Mouse (Mus musculus) stomach, postnatal 0 days (tissue): ENCODE data around the gene Uhrf1bp1. TPM values are rescaled to one million over a fixed set of nuclear protein-coding genes. Genes with fewer than 3 reads are reported as not detected.

Source experiments
- ATAC-seq: fragments of 200-750 bp; cut with Nextera tagmentation; 2 replicates; pipeline ENCODE4 v1.8.0; 2017; ENCODE audit not compliant: low FRiP score, low TSS enrichment
- DNase-seq: peaks from one replicate; pipeline ENCODE4 v3.0.0-alpha.2; 2016; ENCODE audit warnings: low spot score
- H3K27ac ChIP-seq: fragments of 300-500 bp; sonication (generic); replicated peaks from 2 replicates; pipeline ENCODE4 v1.5.1; 2014; ENCODE audit warnings: mild to moderate bottlenecking, control low read depth
- H3K27me3 ChIP-seq: fragments of 300-500 bp; sonication (generic); 2 replicates; pipeline ENCODE4 v1.6.1; 2014; ENCODE audit warnings: low read length; ENCODE audit not compliant: control insufficient read depth, insufficient read depth
- H3K36me3 ChIP-seq: fragments of 300-500 bp; sonication (generic); 2 replicates; pipeline ENCODE4 v1.6.1; 2014; ENCODE audit warnings: low read length, mixed read lengths; ENCODE audit not compliant: control insufficient read depth, insufficient read depth
- H3K4me1 ChIP-seq: fragments of 300-500 bp; sonication (generic); replicated peaks from 2 replicates; pipeline ENCODE4 v1.6.1; 2014; ENCODE audit warnings: antibody characterized with exemption; ENCODE audit not compliant: control insufficient read depth, insufficient read depth
- H3K4me2 ChIP-seq: fragments of 300-500 bp; sonication (generic); replicated peaks from 2 replicates; pipeline ENCODE4 v1.6.1; 2014; ENCODE audit warnings: low read depth, mild to moderate bottlenecking, control low read depth, moderate library complexity
- H3K4me3 ChIP-seq: fragments of 300-500 bp; sonication (generic); 2 replicates; pipeline ENCODE4 v1.5.1; 2014; ENCODE audit warnings: low read depth, low read length, control low read depth
- H3K9ac ChIP-seq: fragments of 300-500 bp; sonication (generic); 2 replicates; pipeline ENCODE4 v1.6.1; 2014; ENCODE audit warnings: mild to moderate bottlenecking, low read length, control low read depth, mixed read lengths
- H3K9me3 ChIP-seq: fragments of 300-500 bp; sonication (generic); 2 replicates; pipeline ENCODE4 v1.6.1; 2016; ENCODE audit warnings: low read length; ENCODE audit not compliant: control insufficient read depth
- CTCF ChIP-seq: IDR thresholded peaks from 2 replicates; pipeline ENCODE4 v1.5.1; 2016; ENCODE audit warnings: antibody characterized with exemption, low read depth, mild to moderate bottlenecking, moderate library complexity
- EP300 ChIP-seq: optimal IDR thresholded peaks from 2 replicates; pipeline ENCODE3; 2016; ENCODE audit warnings: antibody characterized with exemption
- WGBS: fragments of 180-500 bp; shearing (Covaris S2); extraction: QIAGEN DNeasy Blood & Tissue Kit; methylation state at CpG from one replicate; pipeline ENCODE4 v1.1.7; 2014; 5-methylcytosine and 5-hydroxymethylcytosine counted together
- polyA plus RNA-seq: library from polyadenylated mRNA; unstranded; fragments of >200 nt; fragmentation: Nextera tagmentation; extraction: Ambion mirVana; gene quantifications from 2 replicates; pipeline ENCODE4 v1.2.1, GENCODE M21; 2015

Gene Uhrf1bp1
- polyA plus RNA-seq, 1 experiment from 2014 or later = 1.4 TPM

DNA sequence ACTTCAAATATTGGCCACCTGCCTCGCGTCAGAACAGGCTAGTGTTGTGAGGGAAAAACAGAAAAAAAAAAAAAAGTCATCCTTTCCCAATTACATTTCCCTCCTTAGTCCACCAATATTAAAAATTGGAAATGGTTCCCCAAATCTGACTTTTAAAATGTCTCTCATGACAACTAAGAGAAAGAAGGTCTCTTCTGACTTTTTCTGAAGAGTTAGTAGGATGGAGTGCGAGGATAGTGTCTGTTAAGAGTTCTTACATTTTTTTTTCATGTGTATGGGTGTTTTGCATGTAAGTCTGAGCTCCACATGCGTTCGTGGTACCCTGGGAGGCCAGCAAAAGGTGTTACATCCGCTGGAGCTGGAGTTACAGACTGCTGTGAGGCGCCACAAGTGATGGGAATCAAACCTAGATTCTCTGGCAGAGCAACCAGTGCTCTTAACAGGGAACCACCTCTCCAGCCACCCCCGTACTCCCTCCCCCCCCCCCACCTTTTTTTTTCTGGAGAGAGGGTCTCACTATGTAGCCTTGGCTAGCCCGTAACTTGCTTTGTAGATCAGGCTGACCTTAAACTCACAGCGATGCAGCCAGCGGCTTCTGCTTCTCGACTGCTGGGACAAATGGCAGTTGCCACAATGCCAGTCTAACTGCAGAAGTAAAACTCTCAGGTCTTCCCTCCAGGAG is 52.1 kb downstream of the Uhrf1bp1 start:
- no peak; the same call in 1 of the 2 replicates for ATAC-seq
- Histone ChIP-seq H3K4me3 (peak overlapping the region; percentile 68), H3K27me3 (no peaks in the 10 kb centered on the region), H3K36me3 (peaks cover 4% of the 10 kb centered on the region; the same call in 1 of the 2 replicates), H3K27ac (peak overlapping the region; percentile 95), H3K4me2 (peak overlapping the region; percentile 89), H3K9ac (peak overlapping the region; percentile 88), H3K4me1 (no peaks in the 10 kb centered on the region; the same call in 1 of the 2 replicates), H3K9me3 (no peaks in the 10 kb centered on the region)
- TF ChIP-seq CTCF = peak; percentile 74; the same call in 1 of the 2 replicates
- no peak for TF ChIP-seq EP300
- DNase-seq = no peak
- WGBS = 0% methylated on average over 12 of the region's 12 CpGs

DNA sequence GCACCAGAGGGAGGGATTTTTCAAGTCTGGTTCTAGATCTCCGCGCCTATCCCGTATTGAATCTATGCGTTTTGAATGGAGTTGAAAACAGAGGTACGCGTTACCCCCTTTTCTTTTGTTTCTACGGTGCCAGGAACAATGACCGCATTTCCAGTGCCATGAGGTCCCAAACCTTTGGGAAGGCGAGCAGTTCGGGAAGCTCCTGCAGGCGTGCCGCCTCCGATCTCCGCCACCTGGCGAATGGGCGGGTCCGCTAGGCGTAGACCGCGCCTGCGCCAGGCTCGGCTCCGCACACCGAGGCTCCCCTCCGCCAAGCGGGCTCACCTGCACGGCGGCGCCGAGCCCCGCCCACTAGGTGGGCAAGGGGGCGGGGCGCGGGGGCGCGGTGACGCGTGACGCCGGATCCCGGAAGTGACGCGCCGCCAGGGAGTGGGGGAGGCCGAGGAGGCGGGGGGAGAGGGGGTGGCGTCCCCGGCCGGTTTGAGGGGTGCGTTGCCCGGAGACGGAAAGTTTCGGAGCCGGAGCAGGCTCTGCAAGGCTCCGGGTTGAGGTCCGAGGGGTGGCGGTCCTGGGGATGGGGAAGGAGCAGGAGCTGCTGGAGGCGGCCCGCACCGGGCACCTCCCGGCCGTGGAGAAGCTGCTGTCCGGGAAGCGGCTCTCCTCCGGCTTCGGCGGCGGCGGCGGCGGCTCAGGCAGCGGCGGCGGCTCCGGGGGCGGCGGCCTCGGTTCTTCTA is 52.8 kb downstream of the Uhrf1bp1 start, which contains the start of gene Anks1:
Gene Anks1, plus strand, starts transcription at position 419 of the 734 bp plus-strand sequence.
- under 1% methylated on average over 66 of the region's 78 CpGs for WGBS

DNA sequence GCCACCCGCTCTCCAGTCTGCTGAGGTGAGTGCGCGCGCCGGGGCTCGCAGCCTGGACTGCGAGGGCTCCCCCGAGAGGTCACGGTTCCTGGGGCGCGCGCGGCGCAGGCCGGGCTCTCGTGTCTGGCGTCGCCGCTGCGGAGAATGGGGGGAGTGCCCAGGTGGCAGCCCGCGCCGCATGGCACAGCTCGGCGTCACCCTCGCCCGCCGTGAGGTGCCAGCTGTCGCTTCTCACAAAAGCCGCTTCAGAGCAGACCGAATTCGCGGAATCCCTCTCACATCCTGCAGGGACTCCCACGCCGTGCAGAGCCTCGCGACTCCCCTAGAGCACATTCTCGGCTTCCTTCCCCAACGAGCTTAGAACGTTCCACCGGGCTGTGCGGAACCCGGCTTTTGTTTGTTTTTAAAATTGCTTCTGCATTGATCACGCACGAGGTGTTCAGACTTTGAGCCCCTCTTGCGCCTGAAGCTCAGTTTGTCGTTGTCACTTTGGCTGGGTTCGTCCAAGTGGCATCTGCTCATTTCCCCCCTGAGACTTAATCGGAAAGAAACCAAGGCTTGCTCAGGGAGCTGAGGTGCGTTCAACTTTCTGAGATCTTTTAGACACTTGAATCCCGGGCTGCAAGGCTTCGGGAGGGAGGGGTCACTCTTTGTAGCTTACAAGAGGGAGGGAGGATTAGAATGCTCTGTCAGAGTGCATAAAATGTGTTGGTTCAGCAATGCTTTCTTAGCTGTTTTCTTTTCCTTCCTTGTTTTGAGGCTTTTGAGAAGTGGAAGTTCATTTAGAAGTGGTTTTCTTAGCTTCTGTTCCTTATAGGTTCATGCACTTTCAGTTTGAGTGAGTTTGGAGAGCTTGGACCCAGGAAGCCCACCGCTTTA is 53.6 kb downstream of the Uhrf1bp1 start, which contains the start of gene Taf11:
Gene Taf11, minus strand, starts transcription at position 223 of the 879 bp plus-strand sequence.
- WGBS = 1% methylated on average over 49 of the region's 53 CpGs

More for the DNA sequence above, 52.8 kb downstream of the Uhrf1bp1 start, which contains the start of gene Anks1:
- Histone ChIP-seq H3K4me1 (no peaks in the 10 kb centered on the region; the same call in 1 of the 2 replicates), H3K4me3 (peak within 1 kb of the TSS; percentile 68), H3K4me2 (peak within 1 kb of the TSS; percentile 89), H3K36me3 (no peaks in the 10 kb centered on the region; the same call in 1 of the 2 replicates), H3K27me3 (no peaks in the 10 kb centered on the region), H3K9ac (peak within 1 kb of the TSS; percentile 88), H3K9me3 (no peaks in the 10 kb centered on the region), H3K27ac (peak within 1 kb of the TSS; percentile 95)
- DNase-seq (peak; percentile 95), ATAC-seq (peak; percentile 92)
- TF ChIP-seq CTCF (no peak; the same call in 1 of the 2 replicates), EP300 (no peak)

DNA sequence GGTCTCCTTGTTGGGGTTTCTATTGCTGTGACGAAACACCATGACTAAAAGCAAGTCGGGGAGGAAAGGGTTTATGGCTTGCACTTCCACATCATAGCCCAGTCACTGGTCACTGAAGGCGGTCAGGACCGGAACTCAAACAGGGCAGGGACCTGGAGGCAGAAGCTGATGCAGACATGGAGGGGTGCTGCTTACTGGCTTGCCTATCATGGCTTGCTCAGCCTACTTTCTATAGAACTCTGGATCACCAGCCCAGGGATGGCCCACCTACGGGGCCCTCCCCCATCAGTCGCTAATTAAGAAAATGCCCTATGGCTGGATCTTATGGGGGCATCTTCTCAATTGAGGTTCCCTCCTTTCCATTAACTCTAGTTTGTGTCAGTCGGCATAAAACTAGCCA is 55.1 kb downstream of the Uhrf1bp1 start:
- Histone ChIP-seq H3K4me3 (no peak overlapping the region), H3K9ac (no peak overlapping the region), H3K27ac (no peak overlapping the region), H3K9me3 (no peaks in the 10 kb centered on the region), H3K4me2 (no peak overlapping the region; the same call in 1 of the 2 replicates), H3K27me3 (no peaks in the 10 kb centered on the region), H3K36me3 (no peaks in the 10 kb centered on the region; the same call in 1 of the 2 replicates), H3K4me1 (no peaks in the 10 kb centered on the region; the same call in none of the 2 replicates)
- ATAC-seq = no peak
- WGBS = 92% methylated on average over 7 of the region's 7 CpGs
- no peak for DNase-seq
- TF ChIP-seq EP300 = no peak
- TF ChIP-seq CTCF = no peak

More for the DNA sequence above, 53.6 kb downstream of the Uhrf1bp1 start, which contains the start of gene Taf11:
- ATAC-seq (peak; percentile 49), DNase-seq (no peak)
- Histone ChIP-seq H3K9ac (peak within 1 kb of the TSS; percentile 88), H3K9me3 (no peaks in the 10 kb centered on the region), H3K4me2 (peak within 1 kb of the TSS; percentile 89), H3K4me1 (no peaks in the 10 kb centered on the region; the same call in 1 of the 2 replicates), H3K4me3 (peak within 1 kb of the TSS; percentile 68), H3K27me3 (no peaks in the 10 kb centered on the region), H3K36me3 (no peaks in the 10 kb centered on the region; the same call in 1 of the 2 replicates), H3K27ac (peak within 1 kb of the TSS; percentile 95)
- TF ChIP-seq CTCF (peak; percentile 1; the same call in 1 of the 2 replicates), EP300 (no peak)

DNA sequence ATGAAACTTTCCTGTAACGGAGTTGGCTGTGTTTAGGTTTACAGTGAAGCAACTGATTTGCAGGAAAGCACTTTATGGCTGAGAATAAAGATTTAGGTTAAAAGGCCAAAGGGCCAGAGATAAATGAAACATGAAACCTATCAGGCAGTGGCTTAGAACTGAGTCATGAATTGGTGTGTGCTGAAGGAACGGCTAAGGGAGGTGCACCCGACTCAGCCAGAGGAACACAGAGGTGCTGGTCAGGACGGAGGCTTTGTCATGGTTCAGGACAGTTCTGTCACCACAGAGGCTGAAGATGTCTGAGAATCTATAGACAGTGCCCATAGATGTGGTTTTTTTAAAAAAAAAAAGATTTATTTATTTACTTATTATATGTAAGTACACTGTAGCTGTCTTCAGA is 58.5 kb downstream of the Uhrf1bp1 start:
- Histone ChIP-seq H3K27ac (no peak overlapping the region), H3K9ac (no peak overlapping the region), H3K27me3 (no peaks in the 10 kb centered on the region), H3K4me2 (no peak overlapping the region), H3K4me3 (no peak overlapping the region), H3K4me1 (no peaks in the 10 kb centered on the region; the same call in none of the 2 replicates), H3K36me3 (no peaks in the 10 kb centered on the region; the same call in 1 of the 2 replicates), H3K9me3 (no peaks in the 10 kb centered on the region)
- DNase-seq (peak; percentile 52), ATAC-seq (peak; percentile 73; the same call in 1 of the 2 replicates)
- TF ChIP-seq EP300 (no peak), CTCF (no peak)
- 53% methylated on average over 4 of the region's 4 CpGs for WGBS
